18 mouse cellular contexts compared by ENCODE assay signal in genomic region chr1:33843823-33844222, GRCm38 (mm10).
"Had no signal": no experiment of that assay in that cellular context is flagged by ENCODE, and none has a peak within 500 bp of the region (broad histone marks: within the 10 kb centered on the region; RNA-seq: fewer than 3 reads in every experiment).

No protein-coding gene starts in this region.

- H3K9ac ChIP-seq: liver, embryonic 13.5 days; neural tube, embryonic 13.5 days; stomach, embryonic 15.5 days had no signal

- DNase-seq: kidney, postnatal 14 days; kidney, postnatal 4 days; liver, embryonic 13.5 days; lung, adult 2 months; lung, postnatal 14 days; lung, postnatal 4 days; midbrain, embryonic 14.5 days; retina, postnatal 1 day; right cerebral cortex, postnatal 25 days; spleen, adult 18-20 months; thymus, adult 2 months; thymus, postnatal 14 days; thymus, postnatal 4 days had no signal

- H3K4me1 ChIP-seq: liver, embryonic 13.5 days; neural tube, embryonic 13.5 days; stomach, embryonic 15.5 days had no signal

- H3K36me3 ChIP-seq: liver, embryonic 13.5 days; neural tube, embryonic 13.5 days; stomach, embryonic 15.5 days had no signal

- H3K4me2 ChIP-seq: liver, embryonic 13.5 days; midbrain, embryonic 11.5 days; neural tube, embryonic 13.5 days; stomach, embryonic 15.5 days had no signal

- H3K27me3 ChIP-seq: liver, embryonic 13.5 days; neural tube, embryonic 13.5 days; stomach, embryonic 15.5 days had no signal

- H3K4me3 ChIP-seq: left cerebral cortex, adult 2 months; liver, embryonic 13.5 days; myocyte; neural tube, embryonic 13.5 days; stomach, embryonic 15.5 days had no signal

- H3K27ac ChIP-seq: left cerebral cortex, adult 2 months; liver, embryonic 13.5 days; neural tube, embryonic 13.5 days; stomach, embryonic 15.5 days had no signal

- H3K9me3 ChIP-seq: liver, embryonic 13.5 days; neural tube, embryonic 13.5 days; stomach, embryonic 15.5 days had no signal
